Mouse (Mus musculus) MEL (cell line): ENCODE data around the gene Blm. TPM values are rescaled to one million over a fixed set of nuclear protein-coding genes. Genes with fewer than 3 reads are reported as not detected.

ENCODE experiments used
- DNase-seq: peaks from one replicate; pipeline ENCODE4 v3.0.0; 2011; ENCODE audit warnings: low read depth, low spot score
- H3K27ac ChIP-seq: 2 replicates; pipeline ENCODE4 v1.5.1; 2012; ENCODE audit warnings: low read depth, mild to moderate bottlenecking, control low read depth, low read length, moderate library complexity; ENCODE audit not compliant: control insufficient read depth
- H3K27me3 ChIP-seq, 2 experiments: fragments of 150-350 bp in 1 of 2; sonication (generic) in 1 of 2; 2 replicates each; pipeline ENCODE4 v1.6.1; 2012; ENCODE audit warnings: low read length in 2 of 2, mild to moderate bottlenecking in 2 of 2, improper control_type of control experiment in 1 of 2, moderate library complexity in 1 of 2; ENCODE audit not compliant: insufficient read depth in 2 of 2, control insufficient read depth in 1 of 2
- H3K36me3 ChIP-seq, 2 experiments: 2 replicates each; pipeline ENCODE4 v1.6.1; 2012 to 2014; ENCODE audit warnings: low read length in 2 of 2, improper control_type of control experiment in 1 of 2, inconsistent platforms in 1 of 2, mild to moderate bottlenecking in 1 of 2; ENCODE audit not compliant: insufficient read depth in 2 of 2, control insufficient read depth in 1 of 2
- H3K4me1 ChIP-seq, 2 experiments: fragments of 150-350 bp in 1 of 2; sonication (generic) in 1 of 2; 2 replicates each; pipeline ENCODE4 v1.6.1; 2012; ENCODE audit warnings: low read length in 2 of 2, improper control_type of control experiment in 1 of 2, mild to moderate bottlenecking in 1 of 2; ENCODE audit not compliant: insufficient read depth in 2 of 2, control insufficient read depth in 1 of 2
- H3K4me3 ChIP-seq, 2 experiments: fragments of 150-350 bp in 1 of 2; sonication (generic) in 1 of 2; 2 replicates each; pipeline ENCODE4 v1.5.1; 2012; ENCODE audit warnings: low read depth in 2 of 2, low read length in 2 of 2, mild to moderate bottlenecking in 2 of 2, moderate library complexity in 2 of 2, control low read depth in 1 of 2, improper control_type of control experiment in 1 of 2; ENCODE audit not compliant: control insufficient read depth in 1 of 2, insufficient read depth in 1 of 2
- H3K79me2 ChIP-seq: 2 replicates; pipeline ENCODE4 v1.6.1; 2012; ENCODE audit warnings: mild to moderate bottlenecking, low read length, moderate library complexity; ENCODE audit not compliant: control insufficient read depth, poor library complexity, insufficient read depth
- H3K9ac ChIP-seq: 2 replicates; pipeline ENCODE4 v1.6.1; 2012; ENCODE audit warnings: low read depth, mild to moderate bottlenecking, control low read depth, low read length, moderate library complexity; ENCODE audit not compliant: control insufficient read depth, poor library complexity, severe bottlenecking
- H3K9me3 ChIP-seq: fragments of 150-350 bp; sonication (generic); replicated peaks from 2 replicates; pipeline ENCODE4 v1.6.1; 2012; ENCODE audit warnings: mild to moderate bottlenecking, low read length, improper control_type of control experiment, moderate library complexity; ENCODE audit not compliant: insufficient read depth
- BHLHE40 ChIP-seq: IDR thresholded peaks from 2 replicates; pipeline ENCODE4 v1.6.1; 2012; ENCODE audit warnings: low read depth, mild to moderate bottlenecking, inconsistent platforms, low read length, improper control_type of control experiment, borderline replicate concordance
- CHD2 ChIP-seq: IDR thresholded peaks from 2 replicates; pipeline ENCODE4 v1.6.1; 2011; ENCODE audit warnings: low read length, improper control_type of control experiment
- CTCF ChIP-seq, 3 experiments: IDR thresholded peaks in 2 of 3; conservative IDR thresholded peaks in 1 of 3; 2 replicates each; pipeline ENCODE4 v1.5.1; 2011 to 2012; ENCODE audit warnings: low read length in 3 of 3, low read depth in 2 of 3, mild to moderate bottlenecking in 2 of 3, improper control_type of control experiment in 1 of 3, inconsistent platforms in 1 of 3, mixed read lengths in 1 of 3, moderate library complexity in 1 of 3; ENCODE audit not compliant: control insufficient read depth in 1 of 3, insufficient read depth in 1 of 3, poor library complexity in 1 of 3, severe bottlenecking in 1 of 3
- E2F4 ChIP-seq: IDR thresholded peaks from 2 replicates; pipeline ENCODE4 v1.6.1; 2011; ENCODE audit warnings: low read depth, low read length, improper control_type of control experiment, borderline replicate concordance
- ELF1 ChIP-seq: IDR thresholded peaks from 2 replicates; pipeline ENCODE4 v1.6.1; 2014; ENCODE audit warnings: low read depth, mild to moderate bottlenecking, inconsistent platforms, low read length, improper control_type of control experiment, moderate library complexity
- EP300 ChIP-seq, 2 experiments: IDR thresholded peaks; 2 replicates each; pipeline ENCODE4 v1.6.1; 2011; ENCODE audit warnings: improper control_type of control experiment in 2 of 2, low read length in 2 of 2, low read depth in 1 of 2, mild to moderate bottlenecking in 1 of 2
- ETS1 ChIP-seq: IDR thresholded peaks from 2 replicates; pipeline ENCODE4 v1.6.1; 2012; ENCODE audit warnings: low read depth, mild to moderate bottlenecking, inconsistent platforms, low read length, improper control_type of control experiment, moderate library complexity
- GABPA ChIP-seq: IDR thresholded peaks from 2 replicates; pipeline ENCODE4 v1.6.1; 2012; ENCODE audit warnings: low read depth, mild to moderate bottlenecking, inconsistent platforms, low read length, improper control_type of control experiment, moderate library complexity
- GATA1 ChIP-seq: IDR thresholded peaks from 2 replicates; pipeline ENCODE4 v1.6.1; 2011; ENCODE audit warnings: low read depth, low read length, improper control_type of control experiment
- HCFC1 ChIP-seq: IDR thresholded peaks from 2 replicates; pipeline ENCODE4 v1.6.1; 2012; ENCODE audit warnings: low read depth, mild to moderate bottlenecking, inconsistent platforms, low read length, improper control_type of control experiment, moderate library complexity
- JUND ChIP-seq: IDR thresholded peaks from 2 replicates; pipeline ENCODE4 v1.6.1; 2011; ENCODE audit warnings: low read depth, mild to moderate bottlenecking, improper control_type of control experiment, low read length
- MAFK ChIP-seq: IDR thresholded peaks from 2 replicates; pipeline ENCODE4 v1.6.1; 2011; ENCODE audit warnings: low read depth, mild to moderate bottlenecking, low read length, improper control_type of control experiment, borderline replicate concordance
- MAX ChIP-seq: IDR thresholded peaks from 2 replicates; pipeline ENCODE4 v1.6.1; 2011; ENCODE audit warnings: low read length, improper control_type of control experiment
- MAZ ChIP-seq: IDR thresholded peaks from 2 replicates; pipeline ENCODE4 v1.6.1; 2012; ENCODE audit warnings: low read depth, mild to moderate bottlenecking, inconsistent platforms, low read length, improper control_type of control experiment
- MXI1 ChIP-seq: IDR thresholded peaks from 2 replicates; pipeline ENCODE4 v1.6.1; 2011; ENCODE audit warnings: mild to moderate bottlenecking, low read depth, low read length, improper control_type of control experiment
- MYB ChIP-seq: IDR thresholded peaks from 2 replicates; pipeline ENCODE4 v1.6.1; 2011; ENCODE audit warnings: mild to moderate bottlenecking, low read depth, low read length, improper control_type of control experiment
- MYC ChIP-seq: IDR thresholded peaks from 2 replicates; pipeline ENCODE4 v1.6.1; 2011; ENCODE audit warnings: low read depth, mild to moderate bottlenecking, low read length, improper control_type of control experiment, moderate library complexity
- NRF1 ChIP-seq: IDR thresholded peaks from 2 replicates; pipeline ENCODE4 v1.6.1; 2014; ENCODE audit warnings: low read depth, mild to moderate bottlenecking, inconsistent platforms, low read length, improper control_type of control experiment, moderate library complexity; ENCODE audit not compliant: poor library complexity, insufficient read depth, severe bottlenecking
- POLR2A ChIP-seq, 2 experiments: IDR thresholded peaks; 2 replicates each; pipeline ENCODE4 v1.6.1; 2011 to 2012; ENCODE audit warnings: low read length in 2 of 2, mild to moderate bottlenecking in 2 of 2, control low read depth in 1 of 2, improper control_type of control experiment in 1 of 2, low read depth in 1 of 2, moderate library complexity in 1 of 2; ENCODE audit not compliant: control insufficient read depth in 1 of 2, insufficient read depth in 1 of 2, poor library complexity in 1 of 2
- POLR2AphosphoS2 ChIP-seq: IDR thresholded peaks from 2 replicates; pipeline ENCODE4 v1.6.1; 2011; ENCODE audit warnings: low read length, improper control_type of control experiment
- POLR2AphosphoS5 ChIP-seq: IDR thresholded peaks from 2 replicates; pipeline ENCODE4 v1.6.1; 2012; ENCODE audit warnings: low read depth, borderline replicate concordance, mild to moderate bottlenecking, inconsistent platforms, low read length, moderate library complexity, mixed read lengths
- RCOR1 ChIP-seq: IDR thresholded peaks from 2 replicates; pipeline ENCODE4 v1.6.1; 2012; ENCODE audit warnings: low read depth, mild to moderate bottlenecking, inconsistent platforms, low read length, improper control_type of control experiment
- SIN3A ChIP-seq: IDR thresholded peaks from 2 replicates; pipeline ENCODE4 v1.6.1; 2012; ENCODE audit warnings: low read length, improper control_type of control experiment, inconsistent platforms
- SMC3 ChIP-seq: IDR thresholded peaks from 2 replicates; pipeline ENCODE4 v1.6.1; 2011; ENCODE audit warnings: low read depth, low read length, improper control_type of control experiment
- TAL1 ChIP-seq: IDR thresholded peaks from 2 replicates; pipeline ENCODE4 v1.6.1; 2012; ENCODE audit warnings: mild to moderate bottlenecking, inconsistent platforms, low read length, moderate library complexity, mixed read lengths
- TCF12 ChIP-seq: IDR thresholded peaks from 2 replicates; pipeline ENCODE4 v1.6.1; 2014; ENCODE audit warnings: low read depth, mild to moderate bottlenecking, inconsistent platforms, low read length, improper control_type of control experiment, moderate library complexity
- USF2 ChIP-seq, 2 experiments: IDR thresholded peaks; 2 replicates each; pipeline ENCODE4 v1.6.1; 2011 to 2012; ENCODE audit warnings: improper control_type of control experiment in 2 of 2, low read length in 2 of 2, borderline replicate concordance in 1 of 2, inconsistent platforms in 1 of 2, low read depth in 1 of 2, mild to moderate bottlenecking in 1 of 2; ENCODE audit not compliant: insufficient read depth in 1 of 2
- ZC3H11A ChIP-seq: IDR thresholded peaks from 2 replicates; pipeline ENCODE4 v1.6.1; 2012; ENCODE audit warnings: low read depth, mild to moderate bottlenecking, inconsistent platforms, low read length, improper control_type of control experiment
- ZMIZ1 ChIP-seq: IDR thresholded peaks from 2 replicates; pipeline ENCODE4 v1.6.1; 2012; ENCODE audit warnings: low read depth, mild to moderate bottlenecking, inconsistent platforms, low read length, improper control_type of control experiment, moderate library complexity
- ZNF384 ChIP-seq: IDR thresholded peaks from 2 replicates; pipeline ENCODE4 v1.6.1; 2012; ENCODE audit warnings: low read depth, mild to moderate bottlenecking, inconsistent platforms, low read length, improper control_type of control experiment
- polyA plus RNA-seq, 2 experiments: library from polyadenylated mRNA; stranded (reverse) in 1 of 2; unstranded in 1 of 2; fragments of >175 nt in 1 of 2; fragments of >200 nt in 1 of 2; gene quantifications; 2 replicates each; pipeline versions ENCODE4 v1.2.1 to v1.2.4; 2012; ENCODE audit warnings: low replicate concordance in 2 of 2, low read depth in 1 of 2; ENCODE audit not compliant: insufficient read length in 2 of 2, insufficient read depth in 1 of 2, missing spikeins in 1 of 2
- total RNA-seq: library from RNA; depleted of rRNA; stranded (reverse); fragments of 300-350 nt; gene quantifications from 2 replicates; pipeline ENCODE4 v1.2.3, GENCODE M21; 2012

Blm gene
- total and polyA plus RNA-seq, 3 experiments: 28.5 to 83.8 (median 52.0) TPM

DNA sequence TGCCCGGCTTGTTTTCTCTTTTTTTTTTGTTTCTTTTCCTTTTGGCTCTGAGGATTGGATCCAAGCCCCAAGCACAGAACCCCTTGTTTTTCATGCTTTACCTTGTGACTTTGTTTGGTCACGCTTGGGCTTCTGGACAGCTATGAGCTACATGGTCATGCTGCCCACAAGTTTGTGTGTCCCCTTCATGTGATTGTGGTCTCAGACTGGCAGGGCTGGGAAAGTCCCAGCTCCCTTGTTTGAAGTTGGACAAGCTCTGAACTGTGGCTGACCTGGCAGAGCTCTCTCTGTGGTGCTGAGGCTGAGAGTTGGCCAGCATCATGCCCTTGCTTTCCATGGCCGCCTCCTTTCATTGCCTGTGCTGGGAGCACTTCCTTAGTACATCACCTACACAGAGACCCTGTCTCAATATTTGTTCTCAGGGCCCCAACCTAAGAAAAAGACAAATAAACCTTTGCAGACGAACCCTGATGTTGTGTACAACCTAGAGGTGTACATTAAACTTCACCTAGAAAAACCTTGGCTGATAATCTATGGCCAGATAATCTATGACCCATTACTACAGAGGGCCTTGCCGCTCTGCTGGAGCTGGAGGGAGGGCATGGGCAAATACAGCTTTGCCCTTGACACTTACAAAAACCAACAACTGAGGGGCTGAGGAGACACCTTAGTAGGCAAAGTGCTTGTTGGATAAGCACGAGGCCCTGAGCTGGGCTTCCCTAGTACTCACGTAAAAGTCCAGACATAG lies 13.8 kb upstream of the Blm start:
- Histone ChIP-seq H3K36me3 (peaks cover 0 to 13% of the 10 kb centered on the region in 2 experiments; a peak in 2 of 4 replicates), H3K79me2 (no peaks in the 10 kb centered on the region), H3K27ac (no peak overlapping the region), H3K9ac (no peak overlapping the region), H3K4me3 (no peak overlapping the region), H3K9me3 (no peaks in the 10 kb centered on the region), H3K27me3 (no peaks in the 10 kb centered on the region), H3K4me1 (peaks cover 7 to 9% of the 10 kb centered on the region in 2 experiments)
- DNase-seq: no peak
- TF ChIP-seq MYB: no peak
- no peak for TF ChIP-seq ZC3H11A
- no peak for TF ChIP-seq EP300 (IDR thresholded peaks at IDR 0.05; ENCODE audit: low read depth in 1 of 2, low read length in 2 of 2)
- no peak for TF ChIP-seq MYC
- no peak for TF ChIP-seq POLR2AphosphoS5
- no peak for TF ChIP-seq SMC3
- no peak for TF ChIP-seq GABPA
- no peak for TF ChIP-seq POLR2AphosphoS2
- no peak for TF ChIP-seq MXI1
- no peak for TF ChIP-seq USF2 (IDR thresholded peaks at IDR 0.05; ENCODE audit: borderline replicate concordance in 1 of 2, insufficient read depth in 1 of 2, low read depth in 1 of 2, low read length in 2 of 2)
- TF ChIP-seq E2F4: no peak
- no peak for TF ChIP-seq MAX
- no peak for TF ChIP-seq TAL1
- no peak for TF ChIP-seq CHD2
- TF ChIP-seq NRF1: no peak
- TF ChIP-seq ZMIZ1: no peak
- TF ChIP-seq ZNF384: no peak

- peaks cover 0 to 32% of the 10 kb centered on the region in 2 experiments; a peak in 2 of 4 replicates for H3K36me3 ChIP-seq
- H3K27ac ChIP-seq: peak overlapping the region; percentile 90
- peaks cover 20 to 29% of the 10 kb centered on the region in 2 experiments for H3K4me1 ChIP-seq
- H3K79me2 ChIP-seq: no peaks in the 10 kb centered on the region
- no peaks in the 10 kb centered on the region for H3K9me3 ChIP-seq
- H3K9ac ChIP-seq: peak overlapping the region; percentile 61
- no peaks in the 10 kb centered on the region for H3K27me3 ChIP-seq
- H3K4me3 ChIP-seq: peak overlapping the region; percentile 17 to 40
- DNase-seq: peak; percentile 84
- TF ChIP-seq HCFC1 (no peak), EP300 (IDR thresholded peaks at IDR 0.05; ENCODE audit: low read depth in 1 of 2, low read length in 2 of 2) (peak; percentile 93 to 97), BHLHE40 (peak; percentile 50; the same call in 1 of the 2 replicates), MAZ (0 out of 2 replicates have a peak, but pooled peaks have one; percentile 4), TCF12 (peak; percentile 88), RCOR1 (peak; percentile 96), CTCF (IDR thresholded peaks at IDR 0.05 in 2 of 3, conservative IDR thresholded peaks at IDR 0.05 in 1 of 3; ENCODE audit: control insufficient read depth in 1 of 3, insufficient read depth in 1 of 3, low read depth in 2 of 3, low read length in 3 of 3, poor library complexity in 1 of 3, severe bottlenecking in 1 of 3) (no peak), ELF1 (no peak), SIN3A (peak; percentile 98), ETS1 (peak; percentile 100), GATA1 (peak; percentile 97), MAFK (peak; percentile 80; the same call in 1 of the 2 replicates), JUND (no peak), TAL1 (peak; percentile 94), POLR2A (IDR thresholded peaks at IDR 0.05; ENCODE audit: control insufficient read depth in 1 of 2, insufficient read depth in 1 of 2, low read depth in 1 of 2, low read length in 2 of 2, poor library complexity in 1 of 2) (peak in 1 of 2 experiments; percentile 41; a peak in 1 of 4 replicates), MYC (peak; percentile 91; the same call in 1 of the 2 replicates)
These were observed 7.4 kb upstream of the Blm start for GRCm38 (mm10) chr7:80542139-80542831.
